Mouse (Mus musculus) erythroblast, embryonic 14.5 days (primary cell): ENCODE data around the gene Npas4. TPM values are rescaled to one million over a fixed set of nuclear protein-coding genes. Genes with fewer than 3 reads are reported as not detected.
A peak's percentile ranks its signal among the peaks of the same experiment; 100 is the strongest.

ENCODE experiments used
- H3K27me3 ChIP-seq: 2 replicates; pipeline ENCODE4 v1.6.1; 2012; ENCODE audit warnings: inconsistent platforms; ENCODE audit not compliant: control insufficient read depth
- H3K36me3 ChIP-seq: 2 replicates; pipeline ENCODE4 v1.6.1; 2012; ENCODE audit warnings: mild to moderate bottlenecking, inconsistent platforms; ENCODE audit not compliant: control insufficient read depth
- H3K4me1 ChIP-seq: 2 replicates; pipeline ENCODE4 v1.6.1; 2012; ENCODE audit warnings: inconsistent platforms; ENCODE audit not compliant: control insufficient read depth
- H3K4me3 ChIP-seq: replicated peaks from 2 replicates; pipeline ENCODE3; 2012; ENCODE audit warnings: moderate library complexity, mild to moderate bottlenecking, inconsistent platforms
- H3K9me3 ChIP-seq: 2 replicates; pipeline ENCODE4 v1.6.1; 2012; ENCODE audit warnings: low read length, inconsistent platforms, mixed read lengths; ENCODE audit not compliant: control insufficient read depth
- GATA1 ChIP-seq: IDR thresholded peaks from 2 replicates; pipeline ENCODE4 v1.6.1; 2012; ENCODE audit warnings: low read length, inconsistent platforms, mixed read lengths
- TAL1 ChIP-seq: IDR thresholded peaks from 3 replicates; pipeline ENCODE4 v1.6.1; 2012; ENCODE audit warnings: low read length, inconsistent platforms, mixed read lengths
- polyA plus RNA-seq: library from polyadenylated mRNA; stranded (reverse); fragments of >175 nt; gene quantifications from 2 replicates; pipeline ENCODE4 v1.2.3, GENCODE M21; 2012

The Npas4 gene
- polyA plus RNA-seq = not detected in 2 replicates

DNA sequence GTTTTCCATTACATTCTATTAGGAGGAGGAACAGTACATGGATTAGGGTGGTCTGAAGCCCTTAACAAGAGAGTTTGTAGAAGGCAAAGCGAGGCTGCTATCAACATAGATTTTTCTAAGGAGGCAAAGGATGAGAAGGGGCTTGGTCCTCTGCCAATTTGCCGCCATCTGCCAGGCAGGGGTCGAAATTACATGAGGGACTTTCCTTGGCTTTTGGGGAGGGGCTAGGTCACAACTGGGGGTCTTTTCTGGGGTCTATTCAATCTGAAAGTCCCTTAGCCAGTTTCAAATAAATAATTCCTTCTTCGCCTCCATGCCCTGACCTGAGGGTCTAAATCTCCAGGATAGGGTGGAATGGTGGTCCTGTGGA is at the start of gene Npas4:
TSS of gene Npas4 (minus strand) at position 61 of the 370 bp plus-strand sequence.
- Histone ChIP-seq H3K36me3 (no peaks in the 10 kb centered on the region), H3K4me1 (no peaks in the 10 kb centered on the region), H3K4me3 (no peak within 1 kb of the TSS), H3K9me3 (no peaks in the 10 kb centered on the region), H3K27me3 (peaks cover 45% of the 10 kb centered on the region)
- TF ChIP-seq TAL1 (no peak), GATA1 (no peak)

DNA sequence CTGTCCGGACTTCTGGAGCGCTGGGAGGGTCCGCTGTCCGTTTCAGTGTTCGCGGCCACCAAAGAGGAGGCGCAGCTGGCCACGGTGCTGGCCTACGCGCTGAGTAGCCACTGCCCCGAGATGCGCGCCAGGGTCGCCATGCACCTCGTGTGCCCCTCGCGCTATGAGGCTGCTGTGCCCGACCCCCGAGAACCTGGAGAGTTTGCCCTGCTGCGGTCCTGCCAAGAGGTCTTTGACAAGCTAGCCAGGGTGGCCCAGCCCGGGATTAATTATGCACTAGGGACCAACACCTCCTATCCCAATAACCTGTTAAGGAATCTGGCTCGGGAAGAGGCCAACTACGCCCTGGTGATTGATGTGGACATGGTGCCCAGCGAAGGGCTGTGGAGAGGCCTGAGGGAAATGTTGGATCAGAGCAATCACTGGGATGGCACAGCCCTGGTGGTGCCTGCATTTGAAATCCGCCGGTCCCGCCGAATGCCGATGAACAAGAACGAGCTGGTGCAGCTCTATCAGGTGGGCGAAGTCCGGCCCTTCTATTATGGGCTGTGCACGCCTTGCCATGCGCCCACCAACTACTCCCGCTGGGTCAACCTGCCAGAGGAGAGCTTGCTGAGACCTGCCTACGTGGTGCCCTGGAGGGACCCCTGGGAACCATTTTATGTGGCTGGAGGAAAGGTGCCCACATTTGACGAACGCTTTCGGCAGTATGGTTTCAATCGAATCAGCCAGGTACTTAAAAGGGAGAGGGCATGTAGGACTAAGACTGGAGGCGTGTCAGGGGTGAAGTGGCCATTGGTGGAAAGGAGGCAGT is 49.4 kb upstream of the Npas4 start:
- no peak for TF ChIP-seq TAL1
- TF ChIP-seq GATA1 = no peak
- peaks cover 53% of the 10 kb centered on the region for H3K4me1 ChIP-seq
- H3K4me3 ChIP-seq = peak overlapping the region; percentile 80
- H3K27me3 ChIP-seq = peaks cover 26% of the 10 kb centered on the region
- H3K36me3 ChIP-seq = peaks cover 9% of the 10 kb centered on the region
- H3K9me3 ChIP-seq = no peaks in the 10 kb centered on the region

GRCm38 (mm10) chr19:5038709-5039156 is 48.6 kb upstream of the Npas4 start, which contains the start of the genes B4gat1 and AC124502.3:
B4gat1 (plus strand) TSS chr19:5038826.
AC124502.3 (plus strand) TSS chr19:5038891.
- Histone ChIP-seq H3K4me1 (peaks cover 53% of the 10 kb centered on the region), H3K36me3 (peaks cover 9% of the 10 kb centered on the region), H3K27me3 (peaks cover 26% of the 10 kb centered on the region), H3K4me3 (peak within 1 kb of the TSS; percentile 80), H3K9me3 (no peaks in the 10 kb centered on the region)
- TF ChIP-seq TAL1 = no peak
- no peak for TF ChIP-seq GATA1

- H3K36me3 ChIP-seq = peaks cover 3% of the 10 kb centered on the region
- H3K4me1 ChIP-seq = peaks cover 51% of the 10 kb centered on the region
- H3K9me3 ChIP-seq = no peaks in the 10 kb centered on the region
- TF ChIP-seq GATA1 (no peak), TAL1 (no peak)
- peak overlapping the region; percentile 80 for H3K4me3 ChIP-seq
- H3K27me3 ChIP-seq = peaks cover 26% of the 10 kb centered on the region
These were observed 47.8 kb upstream of the Npas4 start for GRCm38 (mm10) chr19:5037678-5038571.

DNA sequence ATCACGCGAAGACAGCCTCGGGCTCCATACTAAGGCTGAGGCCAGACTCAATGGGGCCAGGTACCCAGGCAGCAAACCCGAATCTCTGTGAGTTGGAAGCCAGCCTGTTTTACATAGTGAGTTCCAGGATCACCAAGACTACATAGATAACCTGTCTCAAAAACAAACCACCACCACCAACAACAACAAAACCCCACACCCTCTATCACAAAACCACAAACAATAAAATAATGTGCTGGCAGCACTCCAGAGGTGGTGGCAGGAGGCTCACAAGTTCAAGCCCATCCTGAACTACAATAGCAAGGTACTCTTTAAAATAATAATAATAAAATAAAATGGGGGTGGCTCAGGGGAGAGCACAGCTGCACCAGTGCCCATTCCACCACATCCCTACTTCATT is 46.5 kb upstream of the Npas4 start:
- Histone ChIP-seq H3K4me3 (no peak overlapping the region), H3K36me3 (no peaks in the 10 kb centered on the region), H3K9me3 (no peaks in the 10 kb centered on the region), H3K27me3 (peaks cover 26% of the 10 kb centered on the region), H3K4me1 (peaks cover 38% of the 10 kb centered on the region)
- TF ChIP-seq TAL1 (no peak), GATA1 (no peak)

- Histone ChIP-seq H3K27me3 (peaks cover 7% of the 10 kb centered on the region), H3K9me3 (no peaks in the 10 kb centered on the region), H3K4me1 (no peaks in the 10 kb centered on the region), H3K36me3 (peaks cover 6% of the 10 kb centered on the region), H3K4me3 (no peak overlapping the region)
- TF ChIP-seq TAL1 (no peak), GATA1 (no peak)
These were observed 42.6 kb upstream of the Npas4 start for GRCm38 (mm10) chr19:5032686-5033085.

GRCm38 (mm10) chr19:5026111-5026510 is 36.0 kb upstream of the Npas4 start:
- Histone ChIP-seq H3K4me1 (peaks cover 16% of the 10 kb centered on the region), H3K36me3 (peaks cover 14% of the 10 kb centered on the region), H3K27me3 (no peaks in the 10 kb centered on the region), H3K9me3 (no peaks in the 10 kb centered on the region), H3K4me3 (no peak overlapping the region)
- TF ChIP-seq TAL1 = no peak
- no peak for TF ChIP-seq GATA1

- Histone ChIP-seq H3K27me3 (no peaks in the 10 kb centered on the region; the same call in 1 of the 2 replicates), H3K4me1 (peaks cover 16% of the 10 kb centered on the region), H3K36me3 (peaks cover 8% of the 10 kb centered on the region), H3K4me3 (peak within 1 kb of the TSS; percentile 80), H3K9me3 (no peaks in the 10 kb centered on the region)
- TF ChIP-seq GATA1 (no peak), TAL1 (no peak)
These were observed 33.7 kb upstream of the Npas4 start, which contains the start of gene Slc29a2 for GRCm38 (mm10) chr19:5023621-5024479. Slc29a2 (plus strand) TSS chr19:5023860.
